Mouse (Mus musculus): ENCODE results near the gene Ces2a.
A peak's percentile ranks its signal among the peaks of the same experiment; 100 is the strongest.

Ces2a gene

DNA sequence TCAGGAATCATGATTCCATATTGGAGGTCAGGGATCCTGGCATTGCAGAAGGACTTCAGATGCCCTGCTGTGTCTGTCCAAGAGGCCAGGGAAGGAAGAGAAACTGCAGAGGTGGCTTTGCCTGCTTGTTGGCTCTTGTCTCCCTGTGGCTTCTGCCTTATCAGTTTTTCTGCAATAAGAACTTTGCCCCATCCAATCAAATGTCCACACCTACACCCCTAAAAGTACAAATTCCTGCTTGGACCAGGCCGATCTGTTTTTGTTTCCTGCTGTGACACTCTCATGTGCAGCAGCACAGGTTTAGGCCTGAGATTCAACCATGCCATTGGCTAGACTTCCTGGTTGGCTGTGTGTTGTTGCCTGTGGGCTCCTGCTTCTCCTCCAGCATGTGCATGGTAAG, at the start of gene Ces2a:
Ces2a (plus strand) TSS at position 251 of the 400 bp plus-strand sequence.
- no peak for DNase-seq (ENCODE audit: low spot score in 2 of 2)

DNA sequence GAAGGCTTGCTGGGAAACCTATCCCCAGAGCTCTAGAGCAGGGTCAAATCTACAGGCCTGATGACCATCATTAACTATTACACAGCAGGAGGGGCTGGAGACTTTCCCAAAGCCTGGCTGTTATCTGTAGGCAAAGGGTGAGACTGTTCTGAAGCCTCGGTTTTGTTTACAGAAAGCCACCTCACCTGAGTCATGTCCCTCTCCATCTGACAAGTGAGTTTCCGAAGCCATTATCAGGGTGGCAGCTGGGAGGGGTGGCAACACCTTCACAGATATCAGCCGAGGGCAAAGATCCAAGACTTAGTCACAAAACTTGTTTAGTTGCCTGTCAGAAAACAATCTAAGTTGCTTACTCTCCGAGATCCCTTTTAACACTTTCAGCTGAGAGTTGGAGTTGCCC, 45.4 kb upstream of the Ces2a start:
- DNase-seq (ENCODE audit: low spot score in 2 of 2): no peak

DNA sequence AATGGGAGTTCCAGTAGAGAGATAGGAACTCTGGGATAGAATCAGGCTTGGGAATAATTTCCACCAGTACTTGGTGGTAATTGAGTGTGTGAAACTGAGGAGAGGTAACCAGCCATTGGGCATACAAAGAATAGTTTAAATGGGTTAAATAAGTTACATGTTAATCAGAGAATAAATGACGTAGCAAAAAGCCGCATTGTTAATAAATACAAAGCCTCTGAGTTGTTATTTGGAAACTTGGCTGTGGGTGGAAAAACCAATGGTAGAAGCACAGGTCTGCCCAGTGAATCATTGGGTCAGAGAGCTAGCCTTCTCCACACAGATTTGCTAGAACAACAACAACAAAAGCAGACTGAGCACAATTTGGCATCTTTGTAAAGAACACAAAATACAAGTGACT, 35.2 kb upstream of the Ces2a start:
- no peak for DNase-seq (ENCODE audit: low spot score in 2 of 2)

- DNase-seq (ENCODE audit: low spot score in 2 of 2): no peak
These were observed 31.9 kb upstream of the Ces2a start for GRCm38 (mm10) chr8:104701900-104702299.

- DNase-seq (ENCODE audit: low spot score in 2 of 2): no peak
These were observed 12.6 kb upstream of the Ces2a start for GRCm38 (mm10) chr8:104721166-104721565.

DNA sequence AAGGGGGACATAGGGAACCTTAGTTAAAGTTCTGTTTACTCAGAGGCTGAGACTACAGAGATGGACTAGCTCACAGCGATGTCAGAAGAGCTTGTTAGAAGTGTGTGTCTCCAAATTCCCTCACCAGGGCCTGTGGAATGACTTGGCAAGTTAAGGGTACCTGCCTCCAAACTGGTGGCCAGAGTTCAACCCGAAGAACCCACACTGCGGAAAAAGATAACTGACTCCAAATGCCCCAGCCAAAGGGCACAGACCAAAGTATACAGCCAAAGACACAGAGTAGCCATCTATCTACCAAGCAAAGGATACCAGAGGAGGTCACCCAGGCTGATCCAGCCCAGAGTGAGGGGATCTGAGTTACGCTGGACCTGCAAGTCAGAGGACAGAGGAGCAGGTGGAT, 2.4 kb upstream of the Ces2a start:
- no peak for DNase-seq (ENCODE audit: low spot score in 2 of 2)

GRCm38 (mm10) chr8:104731969-104732368, 1.8 kb upstream of the Ces2a start:
- DNase-seq (ENCODE audit: low spot score in 2 of 2): no peak

- DNase-seq (ENCODE audit: low spot score in 2 of 2): no peak
These were observed 8.2 kb downstream of the Ces2a start for GRCm38 (mm10) chr8:104742039-104742438.

GRCm38 (mm10) chr8:104743410-104743809, 9.6 kb downstream of the Ces2a start:
- DNase-seq (ENCODE audit: low spot score in 2 of 2): no peak

DNA sequence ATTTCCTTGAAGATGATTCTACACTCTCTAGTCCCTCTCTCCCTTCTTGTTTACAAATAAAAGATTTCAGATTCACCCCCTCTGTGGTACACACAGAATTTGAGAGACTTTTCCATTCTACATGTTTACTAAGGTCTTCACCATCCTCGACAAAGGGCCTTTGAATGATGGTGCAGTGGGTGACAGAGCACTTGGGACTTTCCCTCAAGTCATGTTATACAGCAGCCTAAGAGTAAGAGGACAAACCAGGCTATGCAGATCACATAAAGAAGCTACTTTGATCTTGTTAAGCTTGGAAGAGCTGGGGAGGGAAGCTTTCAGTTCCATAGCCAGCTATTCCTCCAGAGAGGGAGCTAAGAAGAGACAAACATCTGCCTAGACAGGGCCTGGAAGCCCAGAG, 19.0 kb downstream of the Ces2a start:
- no peak for DNase-seq (ENCODE audit: low spot score in 2 of 2)

- DNase-seq (ENCODE audit: low spot score in 2 of 2): no peak
These were observed 23.8 kb downstream of the Ces2a start for GRCm38 (mm10) chr8:104757621-104758020.

GRCm38 (mm10) chr8:104758209-104758608, 24.4 kb downstream of the Ces2a start:
- DNase-seq (ENCODE audit: low spot score in 2 of 2): no peak

- no peak for DNase-seq (ENCODE audit: low spot score in 2 of 2)
These were observed 27.3 kb downstream of the Ces2a start for GRCm38 (mm10) chr8:104761126-104761525.

GRCm38 (mm10) chr8:104766485-104766884, 32.7 kb downstream of the Ces2a start:
- no peak for DNase-seq (ENCODE audit: low spot score in 2 of 2)

- DNase-seq (ENCODE audit: low spot score in 2 of 2): no peak
These were observed 36.6 kb downstream of the Ces2a start for GRCm38 (mm10) chr8:104770365-104770764.

- no peak for DNase-seq (ENCODE audit: low spot score in 2 of 2)
These were observed 53.2 kb downstream of the Ces2a start for GRCm38 (mm10) chr8:104787049-104787448.

DNA sequence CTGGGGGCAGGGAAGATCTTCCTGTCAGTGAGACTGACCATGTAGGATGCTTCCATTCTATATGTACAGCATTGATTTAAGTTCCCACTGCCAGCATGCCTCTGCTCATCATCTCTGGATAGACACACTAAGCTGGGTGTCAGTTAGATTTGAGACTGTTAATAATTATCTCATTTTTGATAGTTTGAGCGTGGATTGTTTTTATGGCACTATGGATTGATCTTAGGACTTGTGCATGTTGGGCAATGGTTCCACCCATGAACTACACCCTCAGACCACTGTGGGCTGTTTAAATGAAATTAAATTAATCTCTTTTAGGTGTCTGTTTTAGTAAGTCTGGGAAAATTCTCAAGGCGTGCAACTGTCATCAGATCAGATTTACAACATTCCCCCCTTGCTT, 55.1 kb downstream of the Ces2a start:
- no peak for DNase-seq (ENCODE audit: low spot score in 2 of 2)

- DNase-seq (ENCODE audit: low spot score in 2 of 2): peak in 1 of 2 experiments; percentile 17
These were observed 56.3 kb downstream of the Ces2a start for GRCm38 (mm10) chr8:104789886-104790680.

Measured in spleen, postnatal 10 days (tissue).